Mouse (Mus musculus) neural tube, embryonic 13.5 days (tissue): ENCODE results near the gene Jak3. TPM values are rescaled to one million over a fixed set of nuclear protein-coding genes. Genes with fewer than 3 reads are reported as not detected.

ENCODE experiments used
- ATAC-seq: fragments of 200-750 bp; cut with Nextera tagmentation; 2 replicates; pipeline ENCODE4 v1.8.0; 2017; ENCODE audit warnings: low read depth, mild to moderate bottlenecking, moderate TSS enrichment, moderate library complexity
- H3K27ac ChIP-seq: fragments of 300-500 bp; sonication (generic); replicated peaks from 2 replicates; pipeline ENCODE4 v1.5.1; 2015; ENCODE audit warnings: moderate library complexity, mild to moderate bottlenecking, inconsistent platforms
- H3K27me3 ChIP-seq: fragments of 300-500 bp; sonication (generic); 2 replicates; pipeline ENCODE4 v1.6.1; 2015; ENCODE audit warnings: mild to moderate bottlenecking, inconsistent platforms
- H3K36me3 ChIP-seq: fragments of 300-500 bp; sonication (generic); 2 replicates; pipeline ENCODE4 v1.6.1; 2015; ENCODE audit warnings: mild to moderate bottlenecking, inconsistent platforms
- H3K4me1 ChIP-seq: fragments of 300-500 bp; sonication (generic); replicated peaks from 2 replicates; pipeline ENCODE4 v1.6.1; 2015; ENCODE audit warnings: inconsistent platforms
- H3K4me2 ChIP-seq: fragments of 300-500 bp; sonication (generic); 2 replicates; pipeline ENCODE4 v1.6.1; 2015; ENCODE audit warnings: inconsistent platforms, mild to moderate bottlenecking, moderate library complexity
- H3K4me3 ChIP-seq: fragments of 300-500 bp; sonication (generic); 2 replicates; pipeline ENCODE4 v1.5.1; 2015; ENCODE audit warnings: mild to moderate bottlenecking, inconsistent platforms
- H3K9ac ChIP-seq: fragments of 300-500 bp; sonication (generic); 2 replicates; pipeline ENCODE4 v1.6.1; 2015; ENCODE audit warnings: moderate library complexity, mild to moderate bottlenecking, inconsistent platforms
- H3K9me3 ChIP-seq: fragments of 300-500 bp; sonication (generic); 2 replicates; pipeline ENCODE4 v1.6.1; 2016; ENCODE audit warnings: inconsistent platforms
- WGBS: fragments of 180-500 bp; shearing (Covaris S2); methylation state at CpG from one replicate; pipeline ENCODE4 v1.1.7; 2015; 5-methylcytosine and 5-hydroxymethylcytosine counted together
- polyA plus RNA-seq: library from polyadenylated mRNA; unstranded; fragments of >200 nt; fragmentation: Nextera tagmentation; extraction: Ambion mirVana; gene quantifications from 2 replicates; pipeline ENCODE4 v1.2.1, GENCODE M21; 2015

Jak3 gene
- polyA plus RNA-seq, 1 experiment from 2014 or later = 3.9 TPM

GRCm38 (mm10) chr8:71715531-71715930 lies 39.4 kb downstream of the Jak3 start:
- Histone ChIP-seq H3K27me3 (no peaks in the 10 kb centered on the region; the same call in 1 of the 2 replicates), H3K4me2 (no peak overlapping the region), H3K4me1 (peaks cover 28% of the 10 kb centered on the region), H3K9ac (no peak overlapping the region), H3K36me3 (peaks cover 73% of the 10 kb centered on the region), H3K9me3 (no peaks in the 10 kb centered on the region), H3K4me3 (no peak overlapping the region), H3K27ac (no peak overlapping the region)
- WGBS = 49% methylated on average over 8 of the region's 8 CpGs
- ATAC-seq = no peak

GRCm38 (mm10) chr8:71716561-71717053 lies 40.5 kb downstream of the Jak3 start:
- Histone ChIP-seq H3K27me3 (no peaks in the 10 kb centered on the region; the same call in 1 of the 2 replicates), H3K4me3 (no peak overlapping the region), H3K4me2 (no peak overlapping the region), H3K4me1 (peaks cover 39% of the 10 kb centered on the region), H3K9me3 (no peaks in the 10 kb centered on the region), H3K36me3 (peaks cover 62% of the 10 kb centered on the region), H3K9ac (no peak overlapping the region), H3K27ac (no peak overlapping the region)
- no peak for ATAC-seq
- WGBS = 84% methylated on average over 13 of the region's 13 CpGs

GRCm38 (mm10) chr8:71717096-71717495 lies 41.0 kb downstream of the Jak3 start:
- H3K27me3 ChIP-seq = no peaks in the 10 kb centered on the region; the same call in 1 of the 2 replicates
- 87% methylated on average over 12 of the region's 12 CpGs for WGBS
- H3K4me1 ChIP-seq = peaks cover 44% of the 10 kb centered on the region
- H3K9ac ChIP-seq = no peak overlapping the region
- no peak overlapping the region for H3K4me2 ChIP-seq
- no peak overlapping the region for H3K27ac ChIP-seq
- ATAC-seq = no peak
- peaks cover 58% of the 10 kb centered on the region for H3K36me3 ChIP-seq
- H3K9me3 ChIP-seq = no peaks in the 10 kb centered on the region
- H3K4me3 ChIP-seq = no peak overlapping the region

- H3K4me3 ChIP-seq = no peak overlapping the region
- no peak overlapping the region for H3K27ac ChIP-seq
- H3K4me2 ChIP-seq = no peak overlapping the region
- H3K9me3 ChIP-seq = no peaks in the 10 kb centered on the region
- WGBS = 23% methylated on average over 3 of the region's 3 CpGs
- ATAC-seq = no peak
- no peaks in the 10 kb centered on the region; the same call in 1 of the 2 replicates for H3K27me3 ChIP-seq
- peaks cover 48% of the 10 kb centered on the region for H3K4me1 ChIP-seq
- H3K36me3 ChIP-seq = peaks cover 46% of the 10 kb centered on the region
- H3K9ac ChIP-seq = no peak overlapping the region
These were observed 42.2 kb downstream of the Jak3 start for GRCm38 (mm10) chr8:71718252-71718651.

GRCm38 (mm10) chr8:71719218-71719617 lies 43.1 kb downstream of the Jak3 start:
- Histone ChIP-seq H3K27ac (peak overlapping the region; percentile 86), H3K9ac (0 out of 2 replicates have a peak overlapping the region, but pooled peaks have one; percentile 23), H3K4me3 (no peak overlapping the region), H3K4me1 (peaks cover 58% of the 10 kb centered on the region), H3K27me3 (peaks cover 3% of the 10 kb centered on the region; the same call in 1 of the 2 replicates), H3K4me2 (no peak overlapping the region; the same call in 1 of the 2 replicates), H3K9me3 (no peaks in the 10 kb centered on the region), H3K36me3 (peaks cover 40% of the 10 kb centered on the region)
- ATAC-seq = peak; percentile 56
- WGBS = 46% methylated on average over 4 of the region's 4 CpGs

GRCm38 (mm10) chr8:71719928-71720457 lies 43.9 kb downstream of the Jak3 start:
- H3K27me3 ChIP-seq = peaks cover 3% of the 10 kb centered on the region; the same call in 1 of the 2 replicates
- 24% methylated on average over 7 of the region's 7 CpGs for WGBS
- peak overlapping the region; percentile 42 for H3K4me2 ChIP-seq
- ATAC-seq = peak; percentile 72
- peak overlapping the region; percentile 86 for H3K27ac ChIP-seq
- peak overlapping the region; percentile 49 for H3K9ac ChIP-seq
- no peak overlapping the region for H3K4me3 ChIP-seq
- H3K4me1 ChIP-seq = peaks cover 65% of the 10 kb centered on the region
- H3K9me3 ChIP-seq = no peaks in the 10 kb centered on the region
- H3K36me3 ChIP-seq = peaks cover 32% of the 10 kb centered on the region

- no peak for ATAC-seq
- no peak overlapping the region for H3K4me3 ChIP-seq
- H3K36me3 ChIP-seq = peaks cover 4% of the 10 kb centered on the region; the same call in 1 of the 2 replicates
- no peak overlapping the region for H3K27ac ChIP-seq
- WGBS = 71% methylated on average over 14 of the region's 14 CpGs
- H3K4me2 ChIP-seq = no peak overlapping the region
- no peaks in the 10 kb centered on the region for H3K9me3 ChIP-seq
- H3K27me3 ChIP-seq = peaks cover 3% of the 10 kb centered on the region; the same call in 1 of the 2 replicates
- H3K4me1 ChIP-seq = peaks cover 66% of the 10 kb centered on the region
- H3K9ac ChIP-seq = no peak overlapping the region
These were observed 47.0 kb downstream of the Jak3 start for GRCm38 (mm10) chr8:71723047-71723551.

GRCm38 (mm10) chr8:71724389-71724788 lies 48.3 kb downstream of the Jak3 start:
- Histone ChIP-seq H3K27me3 (peaks cover 3% of the 10 kb centered on the region; the same call in 1 of the 2 replicates), H3K36me3 (no peaks in the 10 kb centered on the region), H3K4me3 (peak overlapping the region; percentile 77), H3K27ac (no peak overlapping the region), H3K9ac (peak overlapping the region; percentile 92), H3K4me2 (peak overlapping the region; percentile 79), H3K9me3 (no peaks in the 10 kb centered on the region), H3K4me1 (peaks cover 64% of the 10 kb centered on the region)
- 50% methylated on average over 4 of the region's 4 CpGs for WGBS
- ATAC-seq = no peak

GRCm38 (mm10) chr8:71725122-71725924 lies 49.2 kb downstream of the Jak3 start, which contains the start of gene Fcho1:
Gene Fcho1 (minus strand): TSS chr8:71725716.
- Histone ChIP-seq H3K9me3 (no peaks in the 10 kb centered on the region), H3K4me1 (peaks cover 55% of the 10 kb centered on the region), H3K27me3 (peaks cover 3% of the 10 kb centered on the region; the same call in 1 of the 2 replicates), H3K9ac (peak within 1 kb of the TSS; percentile 92), H3K4me3 (peak within 1 kb of the TSS; percentile 77), H3K27ac (peak within 1 kb of the TSS; percentile 57; the same call in 1 of the 2 replicates), H3K4me2 (peak within 1 kb of the TSS; percentile 79), H3K36me3 (no peaks in the 10 kb centered on the region)
- ATAC-seq = peak; percentile 81
- 1% methylated on average over 53 of the region's 54 CpGs for WGBS

- peaks cover 3% of the 10 kb centered on the region; the same call in 1 of the 2 replicates for H3K27me3 ChIP-seq
- no peaks in the 10 kb centered on the region for H3K9me3 ChIP-seq
- H3K27ac ChIP-seq = peak overlapping the region; percentile 82
- H3K4me2 ChIP-seq = peak overlapping the region; percentile 62
- peaks cover 33% of the 10 kb centered on the region for H3K4me1 ChIP-seq
- 5% methylated on average over 21 of the region's 21 CpGs for WGBS
- H3K4me3 ChIP-seq = peak overlapping the region; percentile 38
- peak overlapping the region; percentile 60 for H3K9ac ChIP-seq
- no peaks in the 10 kb centered on the region for H3K36me3 ChIP-seq
- peak; percentile 44 for ATAC-seq
These were observed 52.2 kb downstream of the Jak3 start for GRCm38 (mm10) chr8:71728240-71728785.

- Histone ChIP-seq H3K4me3 (peak overlapping the region; percentile 38), H3K27ac (peak overlapping the region; percentile 82), H3K36me3 (no peaks in the 10 kb centered on the region), H3K9me3 (no peaks in the 10 kb centered on the region), H3K4me2 (peak overlapping the region; percentile 62), H3K27me3 (peaks cover under 1% of the 10 kb centered on the region; the same call in 1 of the 2 replicates), H3K4me1 (peaks cover 26% of the 10 kb centered on the region), H3K9ac (peak overlapping the region; percentile 60)
- ATAC-seq = peak; percentile 21; the same call in 1 of the 2 replicates
- 8% methylated on average over 14 of the region's 16 CpGs for WGBS
These were observed 52.9 kb downstream of the Jak3 start for GRCm38 (mm10) chr8:71728826-71729620.
